Mouse (Mus musculus) testis, adult 2 months (tissue): Measurements from ENCODE around the gene Smg9.

Experiments used
- CTCF ChIP-seq: fragments of 200-500 bp; IDR thresholded peaks from 2 replicates; pipeline ENCODE4 v1.5.1; 2012; ENCODE audit warnings: low read depth, mild to moderate bottlenecking, inconsistent platforms, low read length, moderate library complexity; ENCODE audit not compliant: control insufficient read depth, insufficient read depth, insufficient replicate concordance
- POLR2A ChIP-seq: fragments of 200-500 bp; IDR thresholded peaks from 2 replicates; pipeline ENCODE4 v1.6.1; 2012; ENCODE audit warnings: low read depth, mild to moderate bottlenecking, inconsistent platforms, low read length, moderate library complexity; ENCODE audit not compliant: control insufficient read depth

DNA sequence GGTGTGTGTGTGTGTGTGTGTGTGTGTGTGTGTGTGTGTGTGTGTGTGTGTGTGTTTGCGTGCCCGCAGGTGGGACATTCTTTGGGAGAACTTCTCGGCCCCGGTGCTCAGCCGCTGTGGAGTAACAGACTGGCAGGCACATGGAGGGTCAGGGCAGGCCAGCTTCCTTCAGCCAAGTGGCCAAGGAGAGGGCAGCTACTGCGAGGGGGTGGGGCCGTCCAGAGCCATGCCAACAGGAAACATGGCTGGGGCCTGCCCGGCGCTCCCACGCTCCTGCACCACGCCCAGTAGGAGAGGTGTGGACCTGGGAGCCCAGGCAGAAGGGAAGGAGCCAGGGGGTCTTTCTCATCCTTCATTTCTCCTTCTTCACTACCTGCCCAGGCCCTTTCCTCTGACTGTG lies 27.1 kb upstream of the Smg9 start:
- TF ChIP-seq POLR2A (no peak), CTCF (no peak)
